8 mouse cellular contexts compared by ENCODE assay signal in the genomic region with DNA sequence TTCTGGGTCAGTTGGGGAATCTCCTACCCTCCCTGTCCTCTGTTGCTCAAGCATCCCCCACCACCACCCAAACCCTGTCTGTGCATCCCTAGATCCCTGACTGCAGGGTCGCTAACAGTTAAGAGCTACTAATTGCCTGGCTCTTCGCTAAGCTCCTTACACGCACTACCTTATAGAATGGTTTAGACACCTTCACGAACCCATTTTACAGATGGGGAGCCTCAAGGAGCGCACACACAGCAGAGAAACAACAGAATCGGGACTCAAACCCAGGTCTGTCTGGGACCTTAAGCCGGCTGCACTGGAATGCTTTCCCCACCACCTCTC. TPM values are rescaled to one million over a fixed set of nuclear protein-coding genes. Genes with fewer than 3 reads are reported as not detected.
DNase-seq lines count a peak whose midpoint lies in the region; ATAC-seq and TF ChIP-seq lines count a peak whose summit lies in the region.

No protein-coding gene starts in this region.

- H3K4me2 ChIP-seq in limb, embryonic 11.5 days (ENCODE audit: low read depth, severe bottlenecking): peak overlapping the region; percentile 73

- peak overlapping the region; percentile 63 for H3K9ac ChIP-seq in limb, embryonic 11.5 days (ENCODE audit: low read length)

- no peak for ATAC-seq in megakaryocyte, adult 5-6 weeks (ENCODE audit: poor library complexity, severe bottlenecking)
- no peak for ATAC-seq in limb, embryonic 11.5 days (ENCODE audit: insufficient number of reproducible peaks, low FRiP score, low TSS enrichment, low read depth)

- peak overlapping the region; percentile 97 for H3K4me3 ChIP-seq in megakaryocyte, embryonic 14.5 days (replicated peaks)
- peak overlapping the region; percentile 81 for H3K4me3 ChIP-seq in erythroblast, embryonic 14.5 days (replicated peaks)
- peak overlapping the region; percentile 68 for H3K4me3 ChIP-seq in limb, embryonic 11.5 days (ENCODE audit: low read depth, low read length)
- H3K4me3 ChIP-seq in olfactory bulb, adult 2 months (ENCODE audit: insufficient read depth, low read depth, low read length): peak overlapping the region; percentile 64

- H3K27me3 ChIP-seq in megakaryocyte, embryonic 14.5 days (replicated peaks): peaks cover 3% of the 10 kb centered on the region
- H3K27me3 ChIP-seq in erythroblast, embryonic 14.5 days (ENCODE audit: control insufficient read depth): no peaks in the 10 kb centered on the region
- H3K27me3 ChIP-seq in limb, embryonic 11.5 days (ENCODE audit: control insufficient read depth, insufficient read depth, low read length): no peaks in the 10 kb centered on the region

- H3K4me1 ChIP-seq in megakaryocyte, embryonic 14.5 days: peaks cover 30% of the 10 kb centered on the region
- peaks cover 21% of the 10 kb centered on the region for H3K4me1 ChIP-seq in erythroblast, embryonic 14.5 days (ENCODE audit: control insufficient read depth)
- H3K4me1 ChIP-seq in limb, embryonic 11.5 days (ENCODE audit: control insufficient read depth, insufficient read depth, low read length): peaks cover 10% of the 10 kb centered on the region
- peaks cover 18% of the 10 kb centered on the region for H3K4me1 ChIP-seq in olfactory bulb, adult 2 months (ENCODE audit: control insufficient read depth, insufficient read depth, low read length)

- H3K36me3 ChIP-seq in megakaryocyte, embryonic 14.5 days (replicated peaks; ENCODE audit: low read length): peaks cover 40% of the 10 kb centered on the region
- peaks cover 27% of the 10 kb centered on the region for H3K36me3 ChIP-seq in erythroblast, embryonic 14.5 days (ENCODE audit: control insufficient read depth)
- no peaks in the 10 kb centered on the region; the same call in 1 of the 2 replicates for H3K36me3 ChIP-seq in limb, embryonic 11.5 days (ENCODE audit: control insufficient read depth, insufficient read depth, low read length)

- TF ChIP-seq POLR2A in olfactory bulb, adult 2 months (IDR thresholded peaks at IDR 0.05; ENCODE audit: insufficient read depth, low read depth, low read length): no peak

- DNase-seq in limb, embryonic 11.5 days (ENCODE audit: low spot score): no peak
- no peak for DNase-seq in right cerebral cortex, adult 18-20 months
- DNase-seq in cerebellum, adult 9-10 months: no peak
- no peak for DNase-seq in testis, postnatal 14 days (ENCODE audit: low spot score)

- TF ChIP-seq CTCF in olfactory bulb, adult 2 months (IDR thresholded peaks at IDR 0.05; ENCODE audit: insufficient read depth, low read depth, low read length): no peak

- 0 out of 2 replicates have a peak overlapping the region, but pooled peaks have one; percentile 6 for H3K27ac ChIP-seq in limb, embryonic 11.5 days (replicated peaks; ENCODE audit: low read depth, low read length)
- no peak overlapping the region for H3K27ac ChIP-seq in olfactory bulb, adult 2 months (ENCODE audit: insufficient read depth, low read depth, low read length)

- peaks cover 6% of the 10 kb centered on the region for H3K9me3 ChIP-seq in megakaryocyte, embryonic 14.5 days
- H3K9me3 ChIP-seq in erythroblast, embryonic 14.5 days (ENCODE audit: control insufficient read depth, low read length): no peaks in the 10 kb centered on the region
- H3K9me3 ChIP-seq in limb, embryonic 11.5 days (ENCODE audit: control insufficient read depth, low read length): no peaks in the 10 kb centered on the region

- WGBS in limb, embryonic 11.5 days: 7% methylated on average over 7 of the region's 7 CpGs
- 8% methylated on average over 7 of the region's 7 CpGs for WGBS in olfactory bulb, adult 2 months

RNA-seq across cellular contexts. Expression of gene Yipf1, which starts 0.3 kb away (rescaled TPM):
- polyA plus RNA-seq in megakaryocyte, embryonic 14.5 days (2012; ENCODE audit: insufficient read depth, low replicate concordance): 3.1 and 16.3 TPM in 2 replicates
- total RNA-seq in megakaryocyte, adult 5-6 weeks (2015): 73.0 and 82.7 TPM in 2 replicates
- 59.2 and 61.3 TPM in 2 replicates for total RNA-seq in megakaryocyte, adult 5-6 weeks (2017)
- polyA plus RNA-seq in erythroblast, embryonic 14.5 days (2012): 0.82 and 1.6 TPM in 2 replicates
- polyA plus RNA-seq in limb, embryonic 11.5 days (2014; fragmentation: Nextera tagmentation; extraction: Ambion mirVana): 41.5 and 44.6 TPM in 2 replicates
- not detected in 2 replicates for polyA plus RNA-seq in olfactory bulb, adult 2 months (2012; ENCODE audit: insufficient read depth, insufficient read length, low replicate concordance, missing spikeins)

RNA-seq across cellular contexts. Expression of gene Dio1, which starts 7.5 kb away (rescaled TPM):
- polyA plus RNA-seq in megakaryocyte, embryonic 14.5 days (2012; ENCODE audit: insufficient read depth, low replicate concordance): not detected in 2 replicates
- total RNA-seq in megakaryocyte, adult 5-6 weeks (2015): not detected in 2 replicates
- not detected in 2 replicates for total RNA-seq in megakaryocyte, adult 5-6 weeks (2017)
- polyA plus RNA-seq in erythroblast, embryonic 14.5 days (2012): not detected in 2 replicates
- not detected in 2 replicates for polyA plus RNA-seq in limb, embryonic 11.5 days (2014; fragmentation: Nextera tagmentation; extraction: Ambion mirVana)
- polyA plus RNA-seq in olfactory bulb, adult 2 months (2012; ENCODE audit: insufficient read depth, insufficient read length, low replicate concordance, missing spikeins): not detected in 2 replicates

RNA-seq across cellular contexts. Expression of gene Ndc1, which starts 53.1 kb away (rescaled TPM):
- 0.50 and 3.0 TPM in 2 replicates for polyA plus RNA-seq in megakaryocyte, embryonic 14.5 days (2012; ENCODE audit: insufficient read depth, low replicate concordance)
- total RNA-seq in megakaryocyte, adult 5-6 weeks (2015): 49.1 and 51.8 TPM in 2 replicates
- total RNA-seq in megakaryocyte, adult 5-6 weeks (2017): 27.7 and 32.6 TPM in 2 replicates
- polyA plus RNA-seq in erythroblast, embryonic 14.5 days (2012): 0.13 and 0.25 TPM in 2 replicates
- 52.2 and 52.9 TPM in 2 replicates for polyA plus RNA-seq in limb, embryonic 11.5 days (2014; fragmentation: Nextera tagmentation; extraction: Ambion mirVana)
- not detected in 2 replicates for polyA plus RNA-seq in olfactory bulb, adult 2 months (2012; ENCODE audit: insufficient read depth, insufficient read length, low replicate concordance, missing spikeins)

Comparison
In these comparisons a context has a peak if more than half of its experiments do, and no peak if none do; other contexts are left out.
1. RNA of gene Ndc1, which starts 53.1 kb away (polyA plus RNA-seq): 52.2 to 52.9 TPM in limb, embryonic 11.5 days; 0.50 to 3.0 TPM in megakaryocyte, embryonic 14.5 days, 0.13 to 0.25 TPM in erythroblast, embryonic 14.5 days and not detected in olfactory bulb, adult 2 months; every median in the first group is over 10 times any median in the second.
2. Peak in every context shown above with its lines, with median percentiles within 50 percentile points of each other: H3K4me3 ChIP-seq.